Comparison of ENCODE assay signal across 8 mouse cellular contexts in the genomic region with DNA sequence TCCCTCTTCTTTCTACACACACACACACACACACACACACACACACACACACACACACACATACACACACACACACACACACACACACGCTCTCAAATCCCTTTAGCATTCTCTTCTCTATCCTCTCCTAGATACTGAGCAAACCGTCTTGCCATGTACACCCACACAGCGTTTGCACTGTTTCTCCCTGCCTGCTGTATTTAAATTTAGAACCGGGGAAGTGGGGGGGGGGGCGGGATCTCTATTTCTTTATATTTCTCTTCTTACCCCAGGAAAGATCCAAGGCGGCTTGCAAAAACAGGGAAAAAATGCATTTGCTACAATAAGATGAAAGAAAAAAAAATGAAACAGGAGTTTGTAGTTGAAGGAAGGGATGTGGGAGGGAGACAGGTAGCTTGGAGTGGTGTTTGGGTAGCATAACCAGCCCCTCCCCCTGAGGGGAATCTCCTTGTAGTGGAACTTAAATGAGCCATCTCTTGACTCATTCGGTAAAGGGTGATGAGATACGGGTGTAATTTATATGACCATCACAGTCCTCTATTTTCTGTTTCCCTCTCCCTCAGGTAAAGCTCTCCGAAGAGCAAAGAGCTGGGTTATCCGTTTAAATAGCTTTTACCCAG. TPM values are rescaled to one million over a fixed set of nuclear protein-coding genes. Genes with fewer than 3 reads are reported as not detected.
DNase-seq lines count a peak whose midpoint lies in the region; ATAC-seq and TF ChIP-seq lines count a peak whose summit lies in the region.

No protein-coding gene starts in this region.

- no peaks in the 10 kb centered on the region for H3K9me3 ChIP-seq in kidney, embryonic 16.5 days (ENCODE audit: low read length)
- no peaks in the 10 kb centered on the region for H3K9me3 ChIP-seq in forebrain, embryonic 16.5 days (ENCODE audit: control insufficient read depth, low read length)
- H3K9me3 ChIP-seq in midbrain, embryonic 11.5 days (ENCODE audit: control insufficient read depth, low read length), result no peaks in the 10 kb centered on the region

- H3K4me3 ChIP-seq in kidney, embryonic 16.5 days (ENCODE audit: low read length), result peak overlapping the region; percentile 79
- peak overlapping the region; percentile 61 for H3K4me3 ChIP-seq in forebrain, embryonic 16.5 days (replicated peaks; ENCODE audit: low read length)
- H3K4me3 ChIP-seq in midbrain, embryonic 11.5 days (ENCODE audit: low read depth, low read length), result peak overlapping the region; percentile 58

- H3K27ac ChIP-seq in kidney, embryonic 16.5 days (ENCODE audit: low read length), result no peak overlapping the region
- H3K27ac ChIP-seq in forebrain, embryonic 16.5 days (ENCODE audit: low read length), result peak overlapping the region; percentile 37
- no peak overlapping the region for H3K27ac ChIP-seq in midbrain, embryonic 11.5 days (ENCODE audit: low read depth, low read length)

- peaks cover 5% of the 10 kb centered on the region; the same call in 1 of the 2 replicates for H3K27me3 ChIP-seq in kidney, embryonic 16.5 days (ENCODE audit: insufficient read depth, low read length)
- H3K27me3 ChIP-seq in forebrain, embryonic 16.5 days (replicated peaks; ENCODE audit: control insufficient read depth, insufficient read depth, low read length), result no peaks in the 10 kb centered on the region
- no peaks in the 10 kb centered on the region for H3K27me3 ChIP-seq in midbrain, embryonic 11.5 days (ENCODE audit: control insufficient read depth, insufficient read depth, low read length)

- peak overlapping the region; percentile 97 for H3K4me2 ChIP-seq in kidney, embryonic 16.5 days (replicated peaks; ENCODE audit: low read depth, low read length)
- H3K4me2 ChIP-seq in forebrain, embryonic 16.5 days (ENCODE audit: low read length), result peak overlapping the region; percentile 77
- peak overlapping the region; percentile 64 for H3K4me2 ChIP-seq in midbrain, embryonic 11.5 days

- H3K36me3 ChIP-seq in kidney, embryonic 16.5 days (ENCODE audit: insufficient read depth, low read length), result no peaks in the 10 kb centered on the region
- no peaks in the 10 kb centered on the region for H3K36me3 ChIP-seq in forebrain, embryonic 16.5 days (ENCODE audit: control insufficient read depth, insufficient read depth)
- H3K36me3 ChIP-seq in midbrain, embryonic 11.5 days (ENCODE audit: control insufficient read depth, insufficient read depth, low read length), result no peaks in the 10 kb centered on the region

- peaks cover 13% of the 10 kb centered on the region; the same call in 1 of the 2 replicates for H3K4me1 ChIP-seq in kidney, embryonic 16.5 days (ENCODE audit: insufficient read depth, low read length)
- peaks cover 22% of the 10 kb centered on the region for H3K4me1 ChIP-seq in forebrain, embryonic 16.5 days (replicated peaks; ENCODE audit: control insufficient read depth, insufficient read depth, low read length)
- H3K4me1 ChIP-seq in midbrain, embryonic 11.5 days (ENCODE audit: control insufficient read depth, insufficient read depth, low read length), result peaks cover 4% of the 10 kb centered on the region; the same call in 1 of the 2 replicates

- H3K9ac ChIP-seq in kidney, embryonic 16.5 days (replicated peaks; ENCODE audit: low read length), result no peak overlapping the region
- H3K9ac ChIP-seq in forebrain, embryonic 16.5 days (replicated peaks; ENCODE audit: low read depth, low read length), result peak overlapping the region; percentile 88
- H3K9ac ChIP-seq in midbrain, embryonic 11.5 days (ENCODE audit: low read length), result peak overlapping the region; percentile 93

- TF ChIP-seq POLR2A in brain, embryonic 14.5 days (IDR thresholded peaks at IDR 0.05; ENCODE audit: borderline replicate concordance, extremely low read depth, insufficient read depth, insufficient read length, poor library complexity, severe bottlenecking), result no peak

- ATAC-seq in kidney, embryonic 16.5 days (ENCODE audit: low FRiP score, low TSS enrichment), result no peak; the same call in 1 of the 2 replicates
- peak; percentile 43 for ATAC-seq in forebrain, embryonic 16.5 days
- peak; percentile 43 for ATAC-seq in midbrain, embryonic 11.5 days (ENCODE audit: low FRiP score)

- TF ChIP-seq CTCF in brain, embryonic 14.5 days (IDR thresholded peaks at IDR 0.05; ENCODE audit: borderline replicate concordance, extremely low read depth, insufficient read depth, insufficient read length), result no peak

- 14% methylated on average over 10 of the region's 10 CpGs for WGBS in kidney, embryonic 16.5 days
- 6% methylated on average over 10 of the region's 10 CpGs for WGBS in forebrain, embryonic 16.5 days
- 14% methylated on average over 10 of the region's 10 CpGs for WGBS in midbrain, embryonic 11.5 days

- DNase-seq in kidney, adult 11 months, result no peak
- DNase-seq in brain, embryonic 14.5 days (ENCODE audit: low read depth), result peak; percentile 65
- DNase-seq in midbrain, embryonic 11.5 days (ENCODE audit: low spot score, missing footprints), result no peak
- DNase-seq in thymus, adult 18-20 months, result no peak
- no peak for DNase-seq in layer of hippocampus, postnatal 25 days (ENCODE audit: extremely low spot score in 1 of 2, low spot score in 1 of 2)
- no peak for DNase-seq in ovary, postnatal 14 days (ENCODE audit: low spot score)

RNA-seq across cellular contexts. Expression of a gene that starts 0.9 kb away (rescaled TPM):
- 5.4 and 5.9 TPM in 2 replicates for polyA plus RNA-seq in kidney, embryonic 16.5 days (2015; fragmentation: Nextera tagmentation; extraction: Ambion mirVana)
- 37.4 and 49.8 TPM in 2 replicates for polyA plus RNA-seq in brain, embryonic 14.5 days (2012; rRNA removed)
- 76.3 and 78.6 TPM in 2 replicates for polyA plus RNA-seq in forebrain, embryonic 16.5 days (2015; fragmentation: Nextera tagmentation; extraction: Ambion mirVana)
- polyA plus RNA-seq in midbrain, embryonic 11.5 days (2014; fragmentation: Nextera tagmentation; extraction: Ambion mirVana), result 42.8 and 49.5 TPM in 2 replicates
- total RNA-seq in layer of hippocampus, postnatal 25 days (2021), result 100 to 1,000 TPM; 200 to 203 TPM
